Mouse (Mus musculus) thymus, postnatal 25 days (tissue): ENCODE data around the gene Lpar3.

Experiments used
- DNase-seq: peaks from one replicate; pipeline ENCODE4 v3.0.0; 2022

Gene Lpar3

GRCm38 (mm10) chr3:146264146-146264545 is 43.4 kb downstream of the Lpar3 start:
- DNase-seq = no peak

- no peak for DNase-seq
Measured at GRCm38 (mm10) chr3:146265545-146266130, 44.9 kb downstream of the Lpar3 start.

DNA sequence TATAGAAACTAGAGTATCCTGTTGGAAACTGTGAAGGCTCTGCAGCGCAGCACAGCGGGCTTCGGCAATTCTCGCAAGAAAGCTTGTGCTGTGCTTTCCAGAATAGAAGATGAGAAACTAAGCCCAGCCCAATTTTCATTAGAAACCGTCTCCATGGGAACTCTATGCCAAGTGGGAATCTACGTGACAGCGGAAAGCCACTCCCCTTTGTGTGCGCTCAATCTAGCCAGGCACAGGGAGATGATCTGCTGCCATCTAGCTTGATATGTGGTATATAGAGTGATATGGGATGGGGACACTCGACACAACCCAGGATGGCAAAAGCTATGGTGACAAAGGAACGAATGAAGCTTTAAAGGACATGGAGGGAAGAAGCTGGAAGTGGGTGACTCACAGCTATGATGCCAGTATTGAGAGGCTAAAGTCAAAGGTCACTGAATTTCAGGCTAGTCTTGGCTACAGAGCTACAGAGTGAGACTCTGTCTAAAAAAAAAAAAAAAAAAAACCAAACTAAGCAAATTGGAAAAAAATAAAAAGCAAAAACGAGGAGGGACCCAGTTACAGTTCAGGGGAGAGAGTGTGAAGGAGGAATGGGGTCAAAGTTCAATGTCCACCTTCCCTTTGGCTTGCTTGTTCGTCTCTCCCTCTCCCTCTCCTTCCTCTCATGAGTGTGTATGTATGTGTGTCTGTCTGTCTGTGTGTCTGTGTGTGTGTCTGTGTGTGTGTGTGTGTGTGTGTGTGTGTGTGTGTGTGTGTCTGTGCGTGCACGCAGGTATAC is 47.5 kb downstream of the Lpar3 start:
- no peak for DNase-seq

DNA sequence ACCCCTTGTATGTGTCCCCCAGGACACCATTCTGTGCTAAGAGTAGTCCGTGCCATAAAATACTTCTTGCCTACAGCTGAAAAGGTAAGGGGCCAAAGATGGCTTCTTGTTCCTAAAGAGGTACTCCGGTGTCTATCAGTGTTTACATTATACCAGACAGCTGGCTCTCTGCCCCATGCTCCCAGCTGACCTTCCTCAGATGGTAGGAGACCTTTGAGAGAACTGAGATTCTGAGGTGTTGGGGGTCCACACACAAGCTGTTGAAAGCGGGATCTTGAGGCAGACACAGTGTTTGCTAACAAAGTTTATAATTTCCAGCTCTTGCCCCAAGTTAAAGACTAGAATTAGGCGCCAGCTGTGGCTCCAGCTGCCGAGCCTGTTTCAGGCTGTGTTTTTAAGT is 53.7 kb downstream of the Lpar3 start:
- no peak for DNase-seq

DNA sequence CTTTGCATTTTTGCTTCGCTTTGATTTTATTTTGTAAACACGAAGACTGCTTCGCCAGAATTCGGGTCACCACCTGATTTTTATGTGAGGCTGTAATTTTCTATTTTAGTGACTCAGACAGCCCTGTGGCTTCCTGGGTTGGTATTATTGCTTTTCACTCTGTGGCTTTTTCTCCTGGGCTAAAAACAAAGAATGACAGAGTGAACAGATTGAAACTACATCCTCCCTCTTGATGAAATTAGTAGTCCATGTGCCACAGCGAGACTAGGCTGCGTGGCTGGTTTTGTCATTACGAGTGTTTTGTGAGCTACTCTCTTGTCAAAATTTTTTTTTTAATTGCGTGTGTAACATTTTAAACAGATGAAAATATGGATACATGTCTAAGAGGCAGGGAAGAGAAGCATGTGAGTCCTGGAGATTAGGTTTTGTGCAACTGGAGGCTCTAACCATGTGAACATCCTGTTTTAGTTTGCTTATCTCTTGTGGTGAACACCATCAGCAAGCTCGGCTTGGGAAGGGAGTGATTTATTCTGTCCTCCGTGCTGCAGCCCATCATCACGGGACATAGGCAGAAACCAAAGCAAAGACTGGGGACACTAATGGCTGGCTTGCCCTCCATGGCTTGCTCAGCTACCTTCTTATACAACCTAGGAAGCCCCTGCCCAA is 54.7 kb downstream of the Lpar3 start:
- DNase-seq = no peak

GRCm38 (mm10) chr3:146276026-146276409 is 55.3 kb downstream of the Lpar3 start:
- no peak for DNase-seq

- no peak for DNase-seq
Measured at GRCm38 (mm10) chr3:146276991-146277390, 56.2 kb downstream of the Lpar3 start.

DNA sequence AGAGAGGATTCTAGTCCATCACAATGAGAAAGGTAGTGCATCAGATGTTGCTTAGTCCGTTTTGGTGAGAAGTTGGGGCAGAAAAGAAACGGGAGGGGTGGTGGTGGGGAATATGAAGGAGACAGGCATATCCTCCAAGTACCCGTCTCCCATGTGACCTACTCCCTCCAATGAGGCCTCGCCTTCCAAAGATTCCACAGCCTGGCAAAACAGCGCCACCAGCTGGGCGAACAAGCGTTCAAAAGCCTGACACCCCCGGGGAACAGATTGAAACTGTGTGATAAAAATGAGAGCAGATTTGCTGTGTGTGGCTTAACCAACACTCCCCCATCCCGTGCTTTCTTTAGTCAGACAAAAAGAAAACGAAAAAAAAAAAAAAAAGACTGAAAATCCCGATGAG is 56.7 kb downstream of the Lpar3 start:
- peak; percentile 9 for DNase-seq

DNA sequence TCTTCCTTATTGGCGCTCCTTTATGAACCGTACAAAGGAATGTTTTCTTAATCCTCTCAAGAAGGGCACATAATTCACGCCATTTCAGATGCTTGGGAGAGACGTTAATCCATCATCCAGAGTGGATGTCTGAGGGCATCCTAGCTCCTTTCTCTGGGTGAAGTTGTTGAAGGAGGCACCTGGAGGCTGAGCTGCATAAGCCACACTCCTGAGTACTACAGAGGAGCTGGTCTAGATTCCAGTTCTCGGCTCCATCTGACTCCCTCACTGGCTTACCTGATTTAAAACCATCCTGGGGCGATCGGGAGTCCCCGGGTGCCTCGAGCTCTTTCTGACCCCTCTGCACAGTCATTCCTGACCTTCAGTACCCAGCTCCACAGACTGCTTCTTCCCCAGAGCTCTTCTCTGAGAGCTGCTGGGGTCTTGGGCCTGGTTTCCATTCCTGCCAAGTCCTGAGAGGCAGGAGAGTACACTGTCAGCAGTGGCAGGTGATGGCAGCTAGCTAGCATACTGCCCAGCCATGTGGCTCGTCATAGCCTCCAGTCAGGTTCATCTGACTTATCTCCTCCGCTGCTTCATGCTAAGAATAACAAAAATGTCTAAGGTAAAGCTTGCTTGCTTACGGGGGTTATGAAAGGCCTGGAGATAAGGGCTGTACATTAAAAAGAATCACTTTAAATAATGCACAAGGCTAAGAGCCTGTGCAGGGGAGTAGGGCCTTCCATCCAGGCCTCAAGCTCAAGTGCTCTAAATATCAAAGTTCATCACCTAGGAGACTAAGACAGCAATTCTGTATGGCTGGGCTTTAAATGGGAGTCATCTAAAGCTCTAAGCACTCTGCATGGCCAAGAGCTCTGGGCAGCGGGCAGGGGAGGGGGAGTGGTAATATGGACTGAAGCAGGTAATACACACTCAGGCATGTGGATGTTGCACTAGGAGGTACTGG is 57.7 kb downstream of the Lpar3 start:
- no peak for DNase-seq

GRCm38 (mm10) chr3:146283732-146284361 is 63.1 kb downstream of the Lpar3 start:
- no peak for DNase-seq

DNA sequence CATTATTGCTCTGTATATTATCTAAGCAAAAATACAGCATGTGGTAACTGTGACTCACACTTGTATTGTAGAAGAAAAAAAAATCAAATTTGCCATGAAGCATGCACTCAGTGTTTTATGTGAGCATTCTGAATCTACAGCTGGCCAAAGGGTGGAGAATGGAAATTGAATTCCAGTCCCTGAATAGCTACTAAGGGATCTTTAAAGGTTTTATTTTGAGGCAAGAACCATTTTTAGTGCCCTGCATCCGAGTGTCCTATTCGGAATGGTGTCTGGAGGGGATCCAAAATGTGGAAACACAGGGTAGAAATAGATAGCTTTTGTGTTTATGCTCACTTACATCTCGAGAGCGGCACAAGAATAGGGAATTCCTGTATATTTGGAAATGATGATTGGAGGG is 65.4 kb downstream of the Lpar3 start:
- no peak for DNase-seq

- DNase-seq = no peak
Measured at GRCm38 (mm10) chr3:146291928-146292327, 71.2 kb downstream of the Lpar3 start.

- no peak for DNase-seq
Measured at GRCm38 (mm10) chr3:146292515-146292914, 71.8 kb downstream of the Lpar3 start.

DNA sequence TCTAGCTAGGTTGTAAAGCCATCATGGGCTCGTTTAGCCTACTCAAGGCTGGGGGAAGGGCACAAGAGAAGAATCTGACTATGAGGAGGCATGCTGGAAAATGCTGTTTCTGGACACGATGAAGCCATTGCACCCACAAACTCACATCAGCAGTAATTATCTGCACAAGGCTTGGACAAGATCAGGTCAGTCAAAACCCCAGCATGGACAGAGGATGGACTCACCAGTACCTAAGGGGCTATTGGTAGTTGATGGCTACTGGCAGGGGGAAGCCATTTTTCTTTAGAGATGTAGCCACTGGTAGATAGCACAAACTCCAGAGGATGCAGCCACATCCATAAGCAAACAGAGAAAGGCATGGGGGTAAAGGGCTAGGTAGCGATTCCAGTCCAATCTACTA is 81.7 kb downstream of the Lpar3 start:
- DNase-seq = no peak

DNA sequence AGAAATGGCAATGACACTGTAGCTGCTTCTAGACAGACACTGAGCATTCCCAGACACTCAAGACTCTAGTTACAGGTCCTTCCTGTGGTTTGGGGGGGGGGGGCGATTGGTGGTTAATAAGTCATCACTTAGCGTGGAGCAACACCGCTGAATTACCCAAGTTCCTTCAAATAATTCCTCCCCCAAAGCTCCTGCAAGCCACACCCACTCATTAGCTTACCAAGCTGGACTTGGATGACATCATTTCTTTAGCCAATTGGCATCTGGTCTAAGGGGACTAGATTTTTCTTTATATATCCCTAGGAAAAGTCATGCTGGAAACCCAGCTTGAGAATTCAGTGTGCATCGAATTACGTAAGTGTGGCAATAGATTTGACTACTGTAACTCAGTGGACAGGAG is 82.4 kb downstream of the Lpar3 start:
- no peak for DNase-seq

DNA sequence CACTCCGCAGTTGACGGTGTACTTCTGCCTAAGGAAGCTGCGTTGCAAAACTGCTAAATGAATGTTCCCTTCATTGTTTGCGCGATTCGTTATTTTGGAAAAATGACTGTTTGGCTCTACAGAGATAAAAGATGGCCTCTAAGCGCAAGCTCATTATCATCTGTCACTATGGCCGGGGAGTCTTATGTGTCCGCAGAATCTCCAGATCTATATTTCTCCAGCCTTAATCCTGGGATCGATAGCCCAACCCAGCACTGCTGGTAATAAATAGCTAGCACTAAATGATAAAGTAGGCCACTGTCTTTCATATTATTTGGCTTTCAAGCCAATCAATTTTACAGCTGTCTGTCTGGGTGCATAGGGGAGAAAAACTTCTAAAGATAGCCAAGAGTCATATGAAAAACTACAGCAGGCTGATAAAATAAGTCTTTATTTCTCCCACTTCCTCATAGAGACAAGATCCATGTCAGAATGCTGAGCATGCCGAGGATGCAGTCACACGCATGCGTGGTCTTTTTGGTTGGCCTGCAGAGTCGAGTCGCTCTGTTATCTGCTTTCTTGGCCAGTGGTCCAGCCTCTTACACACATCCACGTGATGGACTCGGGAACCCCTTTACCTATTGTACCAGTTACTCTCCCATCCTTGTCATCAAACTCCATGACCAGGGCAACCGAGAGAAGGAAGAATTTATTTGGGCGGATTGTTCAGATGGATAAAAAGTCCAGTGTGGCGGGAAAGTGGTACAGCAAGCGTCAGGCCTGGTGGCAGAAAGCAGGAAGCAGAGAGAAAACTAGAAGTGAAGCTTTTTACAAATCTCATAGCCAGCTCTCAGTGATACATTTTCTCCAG is 84.0 kb downstream of the Lpar3 start:
- DNase-seq = no peak

DNA sequence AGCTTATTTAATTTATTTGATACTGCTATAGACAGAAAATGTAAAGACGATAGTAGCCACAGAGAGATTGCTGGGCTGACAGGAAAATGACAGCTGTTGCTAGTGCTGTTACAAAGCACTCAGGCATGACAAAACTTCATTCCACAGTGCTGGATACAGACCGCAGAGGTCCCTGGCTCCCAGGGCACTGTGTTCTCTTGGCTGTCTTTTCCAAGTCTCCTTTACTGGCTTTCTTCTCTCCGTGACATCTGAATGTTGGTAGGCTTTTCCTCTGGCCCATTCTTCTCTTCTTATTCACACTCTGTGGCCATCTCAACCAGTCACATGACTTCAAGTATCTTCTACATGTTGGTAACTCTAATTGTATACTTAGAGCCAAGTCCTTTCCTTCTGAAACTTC is 86.6 kb downstream of the Lpar3 start:
- no peak for DNase-seq

GRCm38 (mm10) chr3:146307886-146308285 is 87.1 kb downstream of the Lpar3 start:
- no peak for DNase-seq

DNA sequence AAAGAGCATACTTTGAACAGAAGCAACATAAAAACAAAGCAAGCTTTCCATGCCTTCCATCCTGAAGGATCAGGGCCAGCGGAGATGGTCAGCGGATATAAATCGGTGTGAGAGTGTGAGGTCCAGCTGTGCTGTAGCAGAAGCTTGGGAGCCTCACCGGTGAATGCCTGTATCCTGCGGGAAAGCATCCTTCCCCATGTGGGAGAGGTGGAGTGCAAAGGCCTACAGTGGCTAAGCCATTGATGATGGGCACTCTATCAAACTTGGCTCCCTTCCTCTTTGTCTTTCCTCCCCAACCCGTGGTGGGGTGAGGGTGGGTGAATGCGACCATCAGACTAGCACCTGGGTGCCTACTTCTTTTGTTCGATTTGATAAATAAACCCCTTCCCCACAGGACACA is 88.8 kb downstream of the Lpar3 start:
- no peak for DNase-seq

DNA sequence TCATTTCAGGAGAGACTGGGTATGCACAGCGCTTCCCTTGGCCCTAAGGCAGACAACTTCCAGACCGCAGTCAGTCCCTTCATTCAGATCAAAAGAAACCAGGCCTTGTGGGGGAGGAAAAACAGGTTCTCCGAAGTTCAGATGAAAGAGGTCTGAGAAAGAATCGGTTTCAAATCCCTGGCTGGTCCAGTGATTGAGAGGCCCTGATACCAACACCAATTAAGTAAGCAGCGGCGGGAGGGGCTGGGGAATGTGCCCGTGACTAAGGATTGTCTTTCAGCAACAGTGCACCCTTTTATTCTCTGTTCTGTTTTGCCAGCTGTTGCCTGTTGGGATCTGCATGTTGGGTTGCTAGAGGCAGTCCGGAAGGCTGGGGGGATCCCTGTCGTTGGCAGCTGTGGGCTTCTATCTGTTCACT is 90.4 kb downstream of the Lpar3 start:
- DNase-seq = no peak

DNA sequence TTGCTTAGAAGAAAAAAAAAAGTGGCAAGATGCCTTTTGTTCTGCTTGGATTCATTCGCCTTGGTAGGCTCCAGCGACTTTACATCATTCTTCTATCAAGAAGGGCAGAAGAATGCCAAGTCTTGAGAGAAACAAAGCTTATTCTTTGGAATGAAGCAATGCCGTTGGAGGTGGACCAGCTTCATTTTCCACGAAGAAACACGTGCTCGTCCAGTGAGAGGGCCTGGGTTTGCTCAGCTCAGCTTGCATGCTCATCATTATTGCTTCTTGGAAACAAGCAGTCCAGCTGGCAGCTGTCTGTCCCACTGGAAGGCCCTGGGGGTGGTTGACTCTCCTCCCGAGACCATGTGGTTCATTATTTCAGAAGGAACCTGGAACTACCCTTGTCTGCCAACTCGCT is 94.7 kb downstream of the Lpar3 start:
- no peak for DNase-seq

DNA sequence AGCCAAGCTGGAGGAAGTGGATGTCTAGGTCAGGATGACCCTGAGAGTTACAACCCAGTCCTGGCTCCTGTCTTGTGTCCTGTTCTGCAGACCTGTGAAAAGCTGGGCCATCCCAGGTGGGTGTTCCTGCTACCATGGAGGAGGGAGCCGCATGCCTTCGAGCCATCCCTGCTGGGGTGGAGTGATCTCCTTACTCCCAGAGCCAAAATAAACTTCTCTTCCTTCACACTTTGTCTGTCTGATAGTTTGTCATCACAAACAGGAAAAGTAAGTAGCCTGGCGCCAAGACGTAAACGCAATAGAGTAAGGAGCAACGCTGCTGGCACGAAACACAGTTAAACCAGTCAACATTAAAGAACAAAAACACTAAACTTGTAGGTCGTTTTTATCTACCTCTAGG is 95.5 kb downstream of the Lpar3 start:
- DNase-seq = no peak
